Mouse (Mus musculus): ENCODE measurements at regions not wholly inside any gene's neighbourhood (a gene's known extent, or its start where the extent isn't known, plus 50 kb on each side); places are given as distances from the start of the nearest gene placed in this dataset.

GRCm38 (mm10) chr10:25041221-25041620 is 113.9 kb upstream of the Arg1 start:
- Histone ChIP-seq H3K4me3 (ENCODE audit: low read depth, low read length) (no peak overlapping the region), H3K9ac (ENCODE audit: low read depth, low read length) (no peak overlapping the region), H3K27ac (ENCODE audit: low read depth, low read length) (no peak overlapping the region), H3K36me3 (ENCODE audit: control insufficient read depth, insufficient read depth, low read length) (no peaks in the 10 kb centered on the region), H3K27me3 (ENCODE audit: control insufficient read depth, insufficient read depth, low read length) (no peaks in the 10 kb centered on the region), H3K4me1 (ENCODE audit: control insufficient read depth, insufficient read depth, low read length) (no peaks in the 10 kb centered on the region), H3K9me3 (replicated peaks; ENCODE audit: control insufficient read depth, low read length) (no peaks in the 10 kb centered on the region), H3K4me2 (no peak overlapping the region)
- WGBS (ENCODE audit: insufficient replicate concordance), result 75% methylated on average over 4 of the region's 4 CpGs
- ATAC-seq (replicated peaks; ENCODE audit: insufficient number of reproducible peaks, low FRiP score, low TSS enrichment), result no peak

GRCm38 (mm10) chr10:25039926-25040325 is 112.6 kb upstream of the Arg1 start:
- no peak for ATAC-seq (replicated peaks; ENCODE audit: insufficient number of reproducible peaks, low FRiP score, low TSS enrichment)
- WGBS (ENCODE audit: insufficient replicate concordance), result 91% methylated on average over 3 of the region's 3 CpGs
- no peaks in the 10 kb centered on the region for H3K27me3 ChIP-seq (ENCODE audit: control insufficient read depth, insufficient read depth, low read length)

GRCm38 (mm10) chr10:25036928-25037327 is 109.6 kb upstream of the Arg1 start:
- ATAC-seq (replicated peaks; ENCODE audit: insufficient number of reproducible peaks, low FRiP score, low TSS enrichment), result no peak
- H3K4me1 ChIP-seq (ENCODE audit: control insufficient read depth, insufficient read depth, low read length), result no peaks in the 10 kb centered on the region
- no peak overlapping the region for H3K4me3 ChIP-seq (ENCODE audit: low read depth, low read length)
- 67% methylated on average over 3 of the region's 3 CpGs for WGBS (ENCODE audit: insufficient replicate concordance)
- no peaks in the 10 kb centered on the region for H3K36me3 ChIP-seq (ENCODE audit: control insufficient read depth, insufficient read depth, low read length)
- H3K9me3 ChIP-seq (replicated peaks; ENCODE audit: control insufficient read depth, low read length), result no peaks in the 10 kb centered on the region
- H3K27ac ChIP-seq (ENCODE audit: low read depth, low read length), result no peak overlapping the region
- no peak overlapping the region for H3K9ac ChIP-seq (ENCODE audit: low read depth, low read length)
- H3K4me2 ChIP-seq, result no peak overlapping the region
- H3K27me3 ChIP-seq (ENCODE audit: control insufficient read depth, insufficient read depth, low read length), result no peaks in the 10 kb centered on the region

More at GRCm38 (mm10) chr10:25039926-25040325, 112.6 kb upstream of the Arg1 start:
- H3K9me3 ChIP-seq (replicated peaks; ENCODE audit: control insufficient read depth, low read length), result no peaks in the 10 kb centered on the region
- H3K27ac ChIP-seq (ENCODE audit: low read depth, low read length), result no peak overlapping the region
- no peak overlapping the region for H3K4me3 ChIP-seq (ENCODE audit: low read depth, low read length)
- H3K36me3 ChIP-seq (ENCODE audit: control insufficient read depth, insufficient read depth, low read length), result no peaks in the 10 kb centered on the region
- no peaks in the 10 kb centered on the region for H3K4me1 ChIP-seq (ENCODE audit: control insufficient read depth, insufficient read depth, low read length)
- no peak overlapping the region for H3K9ac ChIP-seq (ENCODE audit: low read depth, low read length)
- no peak overlapping the region for H3K4me2 ChIP-seq

- ATAC-seq (replicated peaks; ENCODE audit: insufficient number of reproducible peaks, low FRiP score, low TSS enrichment), result no peak
- Histone ChIP-seq H3K27ac (ENCODE audit: low read depth, low read length) (no peak overlapping the region), H3K4me2 (no peak overlapping the region), H3K27me3 (ENCODE audit: control insufficient read depth, insufficient read depth, low read length) (no peaks in the 10 kb centered on the region), H3K9me3 (replicated peaks; ENCODE audit: control insufficient read depth, low read length) (no peaks in the 10 kb centered on the region), H3K9ac (ENCODE audit: low read depth, low read length) (no peak overlapping the region), H3K36me3 (ENCODE audit: control insufficient read depth, insufficient read depth, low read length) (no peaks in the 10 kb centered on the region), H3K4me1 (ENCODE audit: control insufficient read depth, insufficient read depth, low read length) (no peaks in the 10 kb centered on the region), H3K4me3 (ENCODE audit: low read depth, low read length) (no peak overlapping the region)
- WGBS (ENCODE audit: insufficient replicate concordance), result 80% methylated on average over 6 of the region's 6 CpGs
Measured at GRCm38 (mm10) chr10:25035363-25035762, 108.1 kb upstream of the Arg1 start.

GRCm38 (mm10) chr10:25032625-25033024 is 105.3 kb upstream of the Arg1 start:
- no peaks in the 10 kb centered on the region for H3K4me1 ChIP-seq (ENCODE audit: control insufficient read depth, insufficient read depth, low read length)
- no peak overlapping the region for H3K4me2 ChIP-seq
- ATAC-seq (replicated peaks; ENCODE audit: insufficient number of reproducible peaks, low FRiP score, low TSS enrichment), result no peak
- no peak overlapping the region for H3K4me3 ChIP-seq (ENCODE audit: low read depth, low read length)
- no peak overlapping the region for H3K9ac ChIP-seq (ENCODE audit: low read depth, low read length)
- 78% methylated on average over 1 of the region's 1 CpGs for WGBS (ENCODE audit: insufficient replicate concordance)
- H3K36me3 ChIP-seq (ENCODE audit: control insufficient read depth, insufficient read depth, low read length), result no peaks in the 10 kb centered on the region
- no peaks in the 10 kb centered on the region for H3K27me3 ChIP-seq (ENCODE audit: control insufficient read depth, insufficient read depth, low read length)
- H3K27ac ChIP-seq (ENCODE audit: low read depth, low read length), result no peak overlapping the region
- no peaks in the 10 kb centered on the region for H3K9me3 ChIP-seq (replicated peaks; ENCODE audit: control insufficient read depth, low read length)

- WGBS (ENCODE audit: insufficient replicate concordance), result 54% methylated on average over 6 of the region's 6 CpGs
- H3K4me3 ChIP-seq (ENCODE audit: low read depth, low read length), result no peak overlapping the region
- no peak for ATAC-seq (replicated peaks; ENCODE audit: insufficient number of reproducible peaks, low FRiP score, low TSS enrichment)
- no peaks in the 10 kb centered on the region for H3K9me3 ChIP-seq (replicated peaks; ENCODE audit: control insufficient read depth, low read length)
- no peak overlapping the region for H3K27ac ChIP-seq (ENCODE audit: low read depth, low read length)
- no peak overlapping the region for H3K9ac ChIP-seq (ENCODE audit: low read depth, low read length)
- no peaks in the 10 kb centered on the region for H3K4me1 ChIP-seq (ENCODE audit: control insufficient read depth, insufficient read depth, low read length)
- no peaks in the 10 kb centered on the region for H3K27me3 ChIP-seq (ENCODE audit: control insufficient read depth, insufficient read depth, low read length)
- H3K36me3 ChIP-seq (ENCODE audit: control insufficient read depth, insufficient read depth, low read length), result no peaks in the 10 kb centered on the region
- H3K4me2 ChIP-seq, result no peak overlapping the region
Measured at GRCm38 (mm10) chr10:25029387-25029915, 102.2 kb upstream of the Arg1 start.

- Histone ChIP-seq H3K27me3 (ENCODE audit: control insufficient read depth, insufficient read depth, low read length) (no peaks in the 10 kb centered on the region), H3K36me3 (ENCODE audit: control insufficient read depth, insufficient read depth, low read length) (no peaks in the 10 kb centered on the region), H3K27ac (ENCODE audit: low read depth, low read length) (no peak overlapping the region), H3K4me3 (ENCODE audit: low read depth, low read length) (no peak overlapping the region), H3K4me1 (ENCODE audit: control insufficient read depth, insufficient read depth, low read length) (no peaks in the 10 kb centered on the region), H3K4me2 (no peak overlapping the region), H3K9me3 (replicated peaks; ENCODE audit: control insufficient read depth, low read length) (no peaks in the 10 kb centered on the region), H3K9ac (ENCODE audit: low read depth, low read length) (no peak overlapping the region)
- WGBS (ENCODE audit: insufficient replicate concordance), result 54% methylated on average over 7 of the region's 7 CpGs
- ATAC-seq (replicated peaks; ENCODE audit: insufficient number of reproducible peaks, low FRiP score, low TSS enrichment), result no peak
Measured at GRCm38 (mm10) chr10:25023601-25024157, 96.4 kb upstream of the Arg1 start.

GRCm38 (mm10) chr10:25023044-25023540 is 95.8 kb upstream of the Arg1 start:
- Histone ChIP-seq H3K36me3 (ENCODE audit: control insufficient read depth, insufficient read depth, low read length) (no peaks in the 10 kb centered on the region), H3K27me3 (ENCODE audit: control insufficient read depth, insufficient read depth, low read length) (no peaks in the 10 kb centered on the region), H3K9me3 (replicated peaks; ENCODE audit: control insufficient read depth, low read length) (no peaks in the 10 kb centered on the region), H3K9ac (ENCODE audit: low read depth, low read length) (no peak overlapping the region), H3K27ac (ENCODE audit: low read depth, low read length) (no peak overlapping the region), H3K4me2 (no peak overlapping the region), H3K4me3 (ENCODE audit: low read depth, low read length) (no peak overlapping the region), H3K4me1 (ENCODE audit: control insufficient read depth, insufficient read depth, low read length) (no peaks in the 10 kb centered on the region)
- WGBS (ENCODE audit: insufficient replicate concordance), result 85% methylated on average over 4 of the region's 4 CpGs
- no peak for ATAC-seq (replicated peaks; ENCODE audit: insufficient number of reproducible peaks, low FRiP score, low TSS enrichment)

GRCm38 (mm10) chr10:25018946-25019345 is 91.7 kb upstream of the Arg1 start:
- Histone ChIP-seq H3K9ac (ENCODE audit: low read depth, low read length) (no peak overlapping the region), H3K4me3 (ENCODE audit: low read depth, low read length) (no peak overlapping the region), H3K27ac (ENCODE audit: low read depth, low read length) (no peak overlapping the region), H3K4me2 (no peak overlapping the region), H3K9me3 (replicated peaks; ENCODE audit: control insufficient read depth, low read length) (no peaks in the 10 kb centered on the region), H3K4me1 (ENCODE audit: control insufficient read depth, insufficient read depth, low read length) (no peaks in the 10 kb centered on the region), H3K27me3 (ENCODE audit: control insufficient read depth, insufficient read depth, low read length) (no peaks in the 10 kb centered on the region), H3K36me3 (ENCODE audit: control insufficient read depth, insufficient read depth, low read length) (no peaks in the 10 kb centered on the region)
- no peak for ATAC-seq (replicated peaks; ENCODE audit: insufficient number of reproducible peaks, low FRiP score, low TSS enrichment)
- WGBS (ENCODE audit: insufficient replicate concordance), result 74% methylated on average over 2 of the region's 2 CpGs
